Mouse (Mus musculus): ENCODE measurements around the gene C130079G13Rik.
"Not testable (repeated sequence)": the region's sequence is repeated elsewhere in the genome, so short reads cannot be mapped to it uniquely, and the experiment has no call there.

C130079G13Rik gene

GRCm38 (mm10) chr3:59924914-59925313 lies at the start of gene C130079G13Rik:
C130079G13Rik (plus strand) TSS chr3:59925214.
- no peak for DNase-seq (ENCODE audit: low read depth, low spot score)

- not testable (repeated sequence) for DNase-seq (ENCODE audit: low read depth, low spot score)
Observed at GRCm38 (mm10) chr3:59877601-59878000, 47.4 kb upstream of the C130079G13Rik start.

- not testable (repeated sequence) for DNase-seq (ENCODE audit: low read depth, low spot score)
Observed at GRCm38 (mm10) chr3:59879801-59880554, 45.0 kb upstream of the C130079G13Rik start.

- no peak for DNase-seq (ENCODE audit: low read depth, low spot score)
Observed at GRCm38 (mm10) chr3:59893276-59893675, 31.7 kb upstream of the C130079G13Rik start.

- DNase-seq (ENCODE audit: low read depth, low spot score), result no peak
Observed at GRCm38 (mm10) chr3:59934621-59935020, 9.6 kb downstream of the C130079G13Rik start.

GRCm38 (mm10) chr3:59947294-59947950 lies 22.4 kb downstream of the C130079G13Rik start:
- DNase-seq (ENCODE audit: low read depth, low spot score), result no peak

GRCm38 (mm10) chr3:59970891-59971290 lies 45.9 kb downstream of the C130079G13Rik start:
- DNase-seq (ENCODE audit: low read depth, low spot score), result no peak

GRCm38 (mm10) chr3:59974591-59974990 lies 49.6 kb downstream of the C130079G13Rik start:
- DNase-seq (ENCODE audit: low read depth, low spot score), result no peak

All from c-Kit-negative CD71-positive TER-119-positive erythroid progenitor cells, embryonic 14.5 days (primary cell).